Mouse (Mus musculus) heart, postnatal 25 days (tissue): ENCODE results near the gene Btnl10. TPM values are rescaled to one million over a fixed set of nuclear protein-coding genes. Genes with fewer than 3 reads are reported as not detected.

ENCODE experiments used
- DNase-seq: peaks from one replicate; pipeline ENCODE4 v3.0.0; 2022; ENCODE audit warnings: low spot score
- intact Hi-C: fragments of 180-260 bp; cut with DNase I; formaldehyde crosslinking; loops from one replicate; pipeline ENCODE4 v1.15.1; 2025
- total RNA-seq, 2 experiments: library from RNA; stranded (reverse); gene quantifications; 2 replicates each; pipeline ENCODE4 v1.2.3; 2021

The Btnl10 gene
- not detected for total RNA-seq

DNA sequence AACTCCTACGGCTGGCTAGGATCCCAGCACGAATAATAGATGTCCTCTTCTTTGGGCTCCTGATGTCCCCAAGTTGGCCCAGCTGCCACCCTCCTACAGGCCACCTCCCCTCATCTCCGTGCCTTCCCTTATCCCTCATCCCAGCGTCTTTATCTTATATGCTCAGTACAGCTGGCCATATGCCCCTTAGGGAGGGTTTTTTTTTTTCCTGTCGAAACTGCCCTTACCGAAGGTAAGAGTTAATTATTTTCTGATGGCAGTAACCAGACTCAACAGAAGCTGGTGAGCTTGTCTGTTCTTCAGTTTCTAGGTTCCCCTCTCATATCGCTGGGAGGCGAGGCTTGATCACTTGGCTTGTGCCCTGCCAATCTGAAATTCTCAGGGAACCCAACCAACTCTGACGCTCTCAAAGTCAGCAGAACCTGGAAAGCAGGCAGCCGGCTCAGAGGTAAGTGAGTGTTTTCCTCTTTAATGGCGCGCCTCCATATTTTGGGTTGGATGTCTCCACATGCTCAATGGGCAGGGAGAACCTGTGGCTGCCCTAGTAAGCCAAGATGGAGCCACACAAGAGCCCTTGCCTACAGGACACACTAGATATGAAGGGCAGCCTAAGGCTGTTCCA lies at the start of gene Btnl10:
Gene Btnl10 (plus strand): TSS at position 164 of the 622 bp plus-strand sequence.
- DNase-seq: no peak
- intact Hi-C loops: no loop called here

DNA sequence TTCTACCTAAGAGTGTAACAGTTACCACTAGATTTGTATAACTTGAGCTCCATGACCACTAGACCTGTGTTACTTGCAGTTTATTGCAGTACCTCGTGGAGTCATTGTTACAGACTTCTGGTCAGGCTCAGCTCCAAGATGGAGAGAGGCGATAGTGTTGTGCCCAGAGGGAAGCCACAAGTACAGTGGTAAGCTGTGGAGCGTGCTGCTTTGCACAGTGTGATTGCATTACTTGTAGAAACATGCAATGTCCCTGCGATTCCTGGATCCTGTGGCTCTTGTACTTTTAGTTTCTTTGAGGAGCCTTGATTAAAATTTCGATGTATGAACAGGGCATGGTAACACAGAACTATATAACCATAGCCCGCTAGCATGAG lies 49.8 kb upstream of the Btnl10 start:
- no peak for DNase-seq
- intact Hi-C loops: no loop called here

DNA sequence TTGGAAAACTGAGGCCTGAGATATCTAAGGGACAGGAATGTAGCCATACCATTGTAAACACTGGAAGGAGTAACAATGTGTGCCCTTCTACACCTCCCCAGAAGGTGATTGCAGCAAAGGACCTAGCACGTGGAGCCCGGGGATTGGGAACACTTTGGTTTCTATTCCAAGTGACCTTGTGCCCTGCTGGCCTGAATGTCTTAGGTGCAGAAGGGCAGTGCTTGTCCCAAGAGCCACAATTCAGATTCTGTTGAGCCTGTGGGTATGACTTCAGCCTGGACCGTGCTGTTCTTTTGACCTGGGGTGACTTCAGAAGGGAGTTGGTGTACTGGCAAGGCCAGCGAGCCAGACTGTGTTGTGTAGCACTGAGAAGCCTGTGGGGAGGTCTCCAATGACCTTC lies 46.7 kb upstream of the Btnl10 start:
- intact Hi-C loops: no loop called here
- DNase-seq: no peak

DNA sequence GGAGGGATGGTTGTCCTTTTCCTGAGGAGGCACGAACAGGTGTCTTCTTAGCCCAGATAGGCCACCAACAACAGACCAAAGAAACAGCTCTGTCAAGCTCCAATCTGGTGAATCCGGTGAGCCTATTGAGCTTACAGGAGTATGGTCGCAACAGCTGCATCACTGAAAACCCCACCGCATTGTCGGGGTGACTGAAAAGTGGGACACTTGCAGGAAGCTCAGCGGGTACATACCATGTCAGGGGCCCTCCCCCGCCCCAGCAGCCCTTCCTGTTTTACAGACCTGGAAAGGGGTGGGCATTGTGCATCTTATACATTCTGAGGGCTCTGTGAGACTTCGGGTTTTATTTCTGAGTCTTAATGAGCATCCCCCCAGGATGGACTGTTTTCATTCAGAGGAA lies 34.0 kb upstream of the Btnl10 start:
- intact Hi-C loops: no loop called here
- no peak for DNase-seq

DNA sequence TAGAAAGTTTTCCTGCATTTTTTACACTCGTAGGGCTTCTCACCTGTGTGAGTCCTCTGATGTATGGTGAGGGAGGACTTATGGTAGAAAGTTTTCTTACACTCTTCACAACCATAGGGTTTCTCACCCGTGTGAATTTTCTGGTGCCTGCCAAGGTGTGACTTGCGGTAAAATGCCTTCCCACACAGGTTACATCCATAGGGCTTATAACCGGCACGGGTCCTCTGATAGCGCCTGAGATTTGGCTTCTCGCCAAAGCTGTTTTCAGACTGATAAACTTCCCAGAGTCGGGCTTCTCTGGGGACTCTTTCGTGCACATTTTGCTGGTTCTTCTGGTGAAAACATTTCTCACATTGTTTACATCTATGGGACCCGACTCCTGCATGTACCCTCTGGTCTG lies 27.2 kb upstream of the Btnl10 start:
- DNase-seq: no peak
- intact Hi-C loops: no loop called here

DNA sequence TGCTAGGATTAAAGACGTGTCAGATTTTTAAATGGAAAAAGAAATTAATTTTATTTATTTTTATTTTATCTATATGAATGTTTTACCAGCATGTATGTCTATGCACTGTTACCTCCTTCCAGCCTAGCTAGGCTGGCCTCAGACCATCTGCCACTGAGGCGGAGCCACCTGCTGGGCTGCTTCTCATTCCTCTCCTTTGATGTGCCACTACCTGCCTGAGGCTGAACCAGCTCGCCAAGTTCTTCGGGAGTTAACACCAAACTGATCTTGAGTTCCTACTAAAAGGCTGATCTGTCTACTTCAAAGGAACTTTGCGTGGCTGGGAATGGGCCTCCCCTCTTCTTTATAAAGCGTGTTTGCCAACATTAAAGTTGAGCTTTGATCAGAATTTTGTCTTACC lies 23.3 kb upstream of the Btnl10 start:
- intact Hi-C loops: no loop called here
- DNase-seq: no peak

DNA sequence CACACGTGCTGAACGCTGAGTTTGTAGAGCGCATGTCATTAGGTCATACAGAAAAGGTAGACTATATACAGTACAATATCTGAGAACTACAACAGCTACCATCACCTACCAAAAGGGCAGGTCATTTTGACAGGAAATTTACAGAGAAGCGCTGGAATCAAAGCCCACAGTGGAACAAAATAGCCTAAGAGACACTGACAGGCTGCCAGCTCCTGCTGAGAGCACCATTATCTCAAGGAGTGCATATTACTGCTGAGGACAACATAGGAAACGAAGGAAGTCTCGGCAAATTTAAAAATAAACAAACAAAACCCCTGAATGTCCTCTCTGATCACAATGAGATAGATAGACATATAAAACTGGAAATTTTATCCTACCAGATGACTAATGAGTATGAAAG lies 20.2 kb upstream of the Btnl10 start:
- intact Hi-C loops: no loop called here
- DNase-seq: no peak

DNA sequence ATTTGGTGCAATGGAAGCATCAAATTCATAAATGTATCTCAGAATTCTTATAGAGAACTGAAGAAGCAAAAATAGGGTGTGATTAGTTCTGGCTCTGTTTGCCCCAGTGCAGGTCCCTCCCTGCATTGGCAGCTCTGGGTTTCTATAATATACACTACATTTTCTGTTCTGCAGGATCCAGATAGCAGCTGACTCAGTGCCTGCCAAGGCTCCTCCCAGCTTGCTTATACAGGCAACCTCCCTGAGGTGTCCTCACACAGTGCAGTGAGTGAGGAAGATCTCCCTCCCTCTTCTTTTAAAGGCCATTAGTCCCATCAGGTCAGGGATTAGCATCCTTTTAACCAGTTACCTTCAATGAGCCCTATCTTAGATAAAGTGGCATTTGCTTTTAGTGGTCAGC lies 16.6 kb upstream of the Btnl10 start:
- intact Hi-C loops: no loop called here
- DNase-seq: no peak

DNA sequence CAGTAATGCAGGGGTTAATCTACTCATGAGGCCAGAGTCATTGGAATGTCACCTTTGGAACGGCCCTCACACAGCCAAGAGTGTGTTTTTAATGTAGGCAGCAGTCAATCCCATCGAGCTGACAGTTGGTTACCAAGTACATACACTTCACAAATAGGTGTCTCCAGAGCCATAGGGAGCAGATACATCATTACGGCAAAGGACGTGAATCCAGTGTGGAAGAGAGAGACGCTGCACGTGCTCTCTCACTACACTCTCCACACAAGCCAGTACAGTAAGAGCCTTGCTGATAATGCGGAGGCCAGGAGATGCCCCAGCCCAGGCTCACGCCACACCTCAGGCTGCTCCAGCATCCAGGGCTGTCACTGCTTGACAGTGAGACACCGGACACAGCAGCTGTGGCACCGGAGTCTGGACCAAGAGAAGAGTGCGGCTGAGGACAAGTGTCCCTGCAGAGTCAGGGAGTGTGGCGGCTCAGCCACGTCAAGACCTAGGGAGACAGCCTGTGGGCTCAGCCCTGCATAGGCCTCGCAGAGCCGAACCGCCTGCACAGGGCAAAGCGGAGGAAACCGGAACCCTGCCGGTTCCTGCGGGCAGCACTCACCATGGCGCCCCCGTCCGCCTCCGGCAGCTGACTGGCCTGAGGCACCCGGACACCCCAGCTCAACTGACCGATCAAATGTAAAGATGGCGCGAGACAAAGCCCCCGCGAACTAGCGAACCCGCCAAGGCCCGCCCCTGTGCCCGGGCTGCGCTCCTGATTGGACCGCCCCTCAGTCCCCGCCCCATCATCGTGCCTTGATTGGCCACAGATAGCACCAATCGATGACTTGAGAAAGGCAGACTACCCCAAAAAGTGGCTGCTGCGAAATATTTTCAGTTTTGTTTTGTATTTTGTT lies 13.9 kb upstream of the Btnl10 start, which contains the start of gene Zfp39:
Gene Zfp39 (minus strand): TSS at position 715 of the 899 bp plus-strand sequence.
- DNase-seq: peak; percentile 95
- intact Hi-C loops: no loop called here

DNA sequence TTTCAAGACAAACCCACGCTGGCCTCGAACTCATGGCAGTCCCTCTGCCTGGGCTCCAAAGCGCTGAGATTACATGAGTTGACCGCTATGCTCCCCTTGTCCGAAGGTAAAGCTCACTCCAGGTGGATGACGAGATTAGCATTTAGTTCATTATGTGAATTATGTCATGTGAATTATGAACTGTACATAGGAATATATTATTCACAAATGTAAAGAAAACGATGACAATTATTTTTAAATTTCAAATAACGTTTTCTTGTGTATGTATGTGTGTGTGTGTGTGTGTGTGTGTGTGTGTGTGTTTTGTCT lies 13.3 kb upstream of the Btnl10 start:
- intact Hi-C loops: no loop called here
- no peak for DNase-seq

DNA sequence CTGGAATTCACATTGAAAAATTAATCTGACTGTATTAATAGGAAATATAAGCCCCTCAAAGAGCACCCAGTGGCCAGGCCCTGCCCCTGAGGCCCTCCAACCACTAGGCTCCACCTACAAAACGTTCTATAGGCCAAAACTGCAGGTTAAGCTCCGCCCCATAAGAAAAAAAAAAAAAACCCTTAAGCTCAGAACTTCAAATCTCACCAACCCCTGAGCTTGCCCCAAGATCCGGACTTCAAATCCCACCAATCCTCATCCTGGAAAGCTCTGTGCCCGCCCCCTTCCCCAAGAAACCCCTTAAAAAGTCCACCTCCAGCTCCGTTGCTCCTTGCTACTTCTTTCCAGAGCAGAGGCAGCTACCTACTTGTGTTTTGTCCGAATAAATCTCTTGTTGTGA lies 12.9 kb upstream of the Btnl10 start:
- DNase-seq: no peak
- intact Hi-C loops: no loop called here

DNA sequence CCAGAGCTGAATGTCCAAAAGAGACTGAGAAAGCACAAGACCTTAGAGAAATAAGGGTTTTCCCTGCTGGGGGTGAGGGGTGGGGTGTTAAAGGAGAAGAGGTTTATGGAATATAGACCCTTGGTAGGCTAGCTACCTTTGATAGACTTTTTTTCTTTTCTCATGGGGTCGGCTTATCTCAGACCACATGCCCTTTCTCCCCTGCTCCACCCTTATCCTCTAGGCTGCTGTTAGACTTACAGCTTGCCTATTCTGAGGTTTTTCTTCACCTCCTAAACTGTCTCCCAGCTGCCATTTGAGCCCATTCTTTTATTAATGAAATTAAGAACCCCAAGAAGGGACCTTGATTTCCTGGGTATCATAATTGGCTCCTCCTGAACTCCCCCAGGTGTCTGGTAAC lies 3.9 kb upstream of the Btnl10 start:
- no peak for DNase-seq
- intact Hi-C loops: no loop called here

DNA sequence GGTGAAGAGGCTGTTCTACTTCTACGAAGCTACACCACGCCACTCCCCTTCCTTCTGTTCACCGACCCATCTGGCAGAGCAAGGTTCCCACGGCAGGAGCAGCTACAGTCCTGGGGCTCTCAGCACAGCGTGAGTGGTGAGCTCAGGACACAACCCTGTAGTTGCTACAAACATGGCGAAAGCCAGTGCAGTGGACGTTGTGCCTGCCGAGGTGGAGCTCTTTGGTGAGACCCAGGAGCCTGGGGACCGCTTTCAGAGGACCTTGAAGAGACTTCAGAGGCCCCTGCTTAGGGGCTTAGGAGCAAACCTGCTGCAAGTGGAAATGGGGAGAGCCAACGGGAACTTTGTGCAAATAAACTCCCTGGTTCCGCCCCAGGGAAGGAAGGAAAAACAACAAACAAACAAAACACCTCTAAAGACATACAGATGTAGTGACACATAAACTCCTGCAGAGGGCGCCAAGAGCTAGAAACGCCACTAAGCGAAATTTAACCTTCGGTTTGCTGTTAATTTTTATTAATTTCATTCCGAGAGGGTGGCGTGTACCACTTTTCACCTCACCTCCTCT lies 3.2 kb upstream of the Btnl10 start:
- intact Hi-C loops: no loop called here
- no peak for DNase-seq

DNA sequence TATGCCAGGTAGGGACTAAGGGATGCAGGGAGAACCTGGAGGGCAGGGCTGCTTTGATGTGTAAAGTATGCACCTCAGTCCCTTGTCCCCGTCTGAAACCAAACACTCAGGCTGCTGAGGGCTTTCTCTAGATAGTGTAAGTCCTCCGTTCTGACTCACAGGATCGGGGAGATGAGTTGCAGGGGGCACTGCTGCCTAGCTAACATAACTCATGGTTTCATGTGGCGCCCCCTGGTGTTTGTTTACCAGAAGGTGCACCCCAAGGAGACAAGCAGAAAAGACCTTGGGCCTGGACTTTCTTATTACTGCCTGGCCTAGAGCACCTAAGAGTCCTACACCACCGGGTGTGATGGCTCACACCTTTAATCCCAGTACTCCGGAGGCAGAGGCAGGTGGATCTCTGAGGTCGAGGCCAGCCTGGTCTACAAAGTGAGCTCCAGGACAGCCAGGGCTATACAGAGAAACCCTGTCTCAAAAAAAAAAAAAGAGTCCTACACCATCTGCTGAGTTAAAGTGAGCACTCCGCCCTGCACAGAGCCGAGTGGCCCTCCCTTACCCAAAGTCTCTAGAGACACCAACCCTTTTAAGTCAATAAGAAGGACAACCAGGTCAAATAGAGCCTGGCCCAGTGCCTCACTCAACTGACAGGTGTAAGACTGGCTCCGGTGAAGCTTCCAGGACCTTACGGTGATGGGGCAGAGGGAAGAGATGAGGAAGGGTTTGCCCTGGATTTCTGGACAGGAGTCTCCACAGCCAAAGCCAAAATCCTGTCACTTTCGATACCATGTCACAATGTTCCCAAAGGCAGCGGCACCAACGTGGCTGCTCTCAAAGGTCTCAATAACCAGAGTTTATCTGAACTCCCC lies 596 bp upstream of the Btnl10 start:
- intact Hi-C loops: no loop called here
- no peak for DNase-seq

DNA sequence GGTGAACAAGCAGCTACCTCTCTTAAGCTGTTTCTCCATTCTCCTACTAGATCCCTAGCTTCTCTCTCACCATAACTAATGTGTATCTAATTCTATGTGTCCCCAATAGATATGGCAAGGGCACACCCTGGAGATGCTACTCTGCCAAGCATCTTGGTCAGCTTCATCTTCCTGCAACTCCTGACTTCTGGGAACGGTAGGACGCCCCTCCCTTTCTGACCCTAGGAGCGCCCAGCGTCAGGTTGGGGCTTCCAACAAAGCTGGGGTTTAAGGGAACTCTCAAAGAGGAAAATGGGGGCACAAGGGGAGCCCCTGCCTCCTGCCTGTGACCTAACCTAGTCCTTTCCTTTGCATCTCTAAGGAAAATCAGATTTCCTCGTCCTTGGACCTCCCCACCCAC lies 1.1 kb downstream of the Btnl10 start:
- DNase-seq: no peak
- intact Hi-C loops: no loop called here

DNA sequence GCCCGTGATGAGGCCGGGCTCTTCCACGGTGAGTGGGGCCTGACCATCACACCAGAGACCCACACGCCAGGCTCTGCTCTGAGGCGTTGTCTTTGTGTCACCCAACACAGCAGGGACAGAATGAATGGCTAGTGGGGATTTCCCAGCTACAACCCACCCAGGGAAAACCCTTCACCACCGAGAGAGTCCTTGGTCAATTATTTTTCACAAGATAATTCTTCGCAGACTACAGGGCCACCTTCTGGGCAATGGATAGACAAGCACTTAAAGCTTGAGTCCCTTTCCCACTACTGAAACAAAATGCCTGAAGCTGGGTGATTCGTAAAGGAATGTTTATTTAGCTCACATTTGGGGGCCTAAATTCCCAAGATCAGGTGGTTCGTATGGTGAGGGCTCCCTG lies 4.7 kb downstream of the Btnl10 start:
- intact Hi-C loops: no loop called here
- DNase-seq: no peak

DNA sequence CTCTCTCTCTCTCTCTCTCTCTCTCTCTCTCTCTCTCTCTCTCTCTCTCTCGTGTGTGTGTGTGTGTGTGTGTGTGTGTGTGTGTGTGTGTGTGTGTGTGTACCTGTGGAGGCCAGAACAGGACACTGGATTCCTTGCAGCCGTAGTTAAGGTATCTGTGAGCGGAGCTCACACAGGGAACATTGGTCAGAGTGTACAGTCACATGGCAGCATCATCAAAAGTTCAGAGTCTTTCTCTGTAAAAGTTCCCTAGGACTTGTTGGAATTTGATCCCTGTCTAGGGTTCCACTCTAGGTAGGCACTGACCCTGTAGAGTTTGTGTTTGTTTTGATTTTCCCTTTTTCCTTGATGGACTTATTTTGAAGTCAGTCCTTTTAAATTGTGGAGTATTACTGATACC lies 8.9 kb downstream of the Btnl10 start:
- DNase-seq: no peak
- intact Hi-C loops: no loop called here

DNA sequence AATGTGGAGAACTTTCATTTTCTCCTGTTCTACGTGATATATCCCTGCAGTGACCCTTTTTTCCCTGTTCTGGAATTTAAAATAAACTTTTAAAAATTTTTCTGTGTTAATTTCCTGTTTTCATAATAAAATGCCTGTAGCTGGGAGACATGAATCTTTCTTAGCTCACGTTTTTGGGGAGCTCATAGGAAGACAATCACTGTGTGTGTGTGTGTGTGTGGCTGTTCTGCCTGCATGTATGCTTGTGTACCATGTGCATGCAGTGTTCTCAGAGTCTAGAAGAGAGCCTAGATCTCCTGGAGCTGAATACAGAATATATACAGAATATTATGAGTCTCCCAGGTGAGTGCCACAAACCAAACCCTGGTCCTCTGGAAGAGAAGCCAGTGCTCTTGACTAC lies 9.3 kb downstream of the Btnl10 start:
- intact Hi-C loops: no loop called here
- DNase-seq: no peak

DNA sequence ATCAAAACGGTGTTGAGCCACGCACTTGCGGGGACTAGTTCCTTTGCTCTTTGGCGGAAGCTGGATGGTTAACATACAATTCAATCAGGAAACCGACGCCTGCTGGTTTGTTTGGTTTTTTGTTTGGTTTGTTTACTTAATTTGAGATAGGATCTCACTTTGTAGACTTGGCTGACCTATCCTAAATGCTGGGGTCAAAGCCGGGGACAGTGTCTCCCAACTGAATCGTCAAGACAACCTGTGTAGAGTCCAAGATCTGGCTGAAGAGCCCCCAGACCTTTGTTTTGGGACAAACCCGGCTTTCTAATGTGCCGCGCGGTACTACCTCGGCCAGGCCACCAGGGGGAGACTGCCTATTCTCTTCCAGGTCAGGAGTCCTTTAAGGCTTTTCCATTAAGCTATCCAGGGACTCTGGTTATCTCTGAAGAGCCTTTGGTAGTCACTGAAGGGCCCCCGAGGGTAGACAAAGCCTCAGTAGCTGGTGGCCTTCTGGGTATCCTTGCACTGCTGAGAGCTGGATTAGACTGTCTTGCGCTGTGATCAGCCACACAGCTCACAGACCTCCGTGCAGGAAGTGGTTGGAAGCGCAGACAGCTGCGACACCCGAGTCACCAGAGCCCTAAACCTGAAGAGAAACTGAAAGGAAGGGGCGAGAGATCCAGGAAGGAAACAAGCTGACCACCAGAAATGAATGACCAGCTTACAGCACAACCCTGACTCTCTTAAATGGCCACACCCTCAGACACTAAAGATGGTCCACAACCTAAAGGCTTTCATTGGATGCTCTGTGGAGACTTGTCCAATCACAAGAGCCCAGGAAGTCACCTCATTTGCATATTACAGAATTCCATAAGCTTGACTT lies 10.3 kb downstream of the Btnl10 start:
- intact Hi-C loops: no loop called here

DNA sequence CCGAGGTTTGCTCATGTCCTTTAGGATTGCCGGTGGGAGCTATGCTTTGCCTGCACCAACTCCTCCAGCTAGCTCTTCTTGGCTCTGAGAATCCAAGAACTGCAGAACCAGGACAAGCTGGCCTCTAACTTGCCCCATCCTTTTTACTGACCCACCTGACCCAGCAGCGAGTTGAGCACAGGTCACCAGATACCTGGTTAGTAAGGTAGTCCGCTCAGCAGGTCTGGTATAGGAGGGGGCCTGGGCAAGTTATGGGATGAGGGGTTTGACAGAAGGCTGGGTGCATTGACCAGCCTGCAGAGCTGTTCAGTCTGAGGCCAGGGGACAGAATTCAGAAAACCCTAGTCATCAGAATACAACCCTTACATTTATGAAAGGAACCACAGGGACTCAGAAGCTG lies 11.3 kb downstream of the Btnl10 start:
- DNase-seq: no peak
- intact Hi-C loops: no loop called here

More for the DNA sequence above, 10.3 kb downstream of the Btnl10 start:
- no peak for DNase-seq
